Mouse (Mus musculus): ENCODE data around the gene Calr4. TPM values are rescaled to one million over a fixed set of nuclear protein-coding genes. Genes with fewer than 3 reads are reported as not detected.

Calr4 gene
- under 1 TPM in 1 of 2 experiments, not detected in 1; 0.28 TPM for polyA plus RNA-seq (2017; shearing (Covaris generic))

DNA sequence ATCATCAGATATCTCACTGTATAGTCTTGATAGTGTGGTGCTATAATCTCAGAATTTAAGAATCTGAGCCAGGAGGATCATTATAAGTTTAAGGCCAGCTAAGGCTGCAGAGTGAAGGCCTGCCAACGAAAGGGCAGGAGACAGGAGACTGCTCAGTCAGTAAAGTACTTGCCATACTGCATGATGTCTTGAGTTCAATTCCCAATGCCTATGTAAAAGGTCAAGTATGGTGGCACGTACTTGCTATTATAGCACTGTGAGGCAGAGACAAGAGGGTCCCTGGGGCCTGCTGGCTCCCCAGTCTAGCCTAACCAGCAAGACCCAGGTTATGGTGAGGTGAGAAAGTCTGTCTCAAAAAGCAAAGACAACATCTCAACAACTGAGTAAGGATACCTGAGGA is at the start of gene Calr4:
TSS of gene Calr4 (plus strand) at position 301 of the 400 bp plus-strand sequence.

DNA sequence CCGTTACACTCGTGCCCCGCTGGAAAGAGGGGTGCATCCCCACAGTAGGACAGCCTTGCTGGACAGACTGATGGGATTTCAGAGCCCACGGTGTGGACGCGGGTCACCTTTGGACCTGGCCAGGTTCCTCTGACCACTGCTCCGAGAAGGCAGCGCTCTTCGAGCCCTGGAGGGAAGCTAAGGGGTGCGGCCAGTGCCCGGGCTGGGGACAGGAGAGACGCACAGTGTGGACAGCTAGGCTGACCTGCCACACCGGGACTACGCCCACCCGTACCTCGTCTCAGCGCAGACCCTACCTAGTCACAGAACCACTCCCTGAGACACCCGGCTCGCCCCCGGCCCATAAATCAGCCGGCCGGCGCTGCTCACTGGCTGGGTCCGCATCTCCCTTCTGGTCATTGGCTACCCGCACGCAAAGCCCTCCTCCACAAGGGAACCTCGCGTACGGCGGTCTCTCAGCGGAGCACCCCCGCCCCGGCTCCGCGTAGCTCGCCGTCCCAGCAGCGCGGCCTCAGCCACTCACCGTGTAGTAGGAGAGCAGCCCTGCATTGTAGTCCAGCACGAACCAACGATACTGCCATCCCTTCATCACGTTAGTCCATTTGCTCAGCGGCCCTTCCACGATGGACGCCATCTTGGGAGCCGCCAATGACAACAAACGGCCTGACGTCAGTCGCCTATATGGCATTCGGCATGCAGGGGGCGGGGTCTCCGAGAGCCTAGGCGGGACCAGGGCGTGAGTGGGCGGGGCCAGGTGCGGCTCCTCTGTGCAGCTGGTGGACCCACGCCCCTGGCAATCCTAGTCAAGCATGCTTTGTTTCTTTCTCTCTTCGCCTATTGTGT is 32.5 kb upstream of the Calr4 start, which contains the start of gene Osbpl9:
TSS of gene Osbpl9 (minus strand) at position 691 of the 843 bp plus-strand sequence.

DNA sequence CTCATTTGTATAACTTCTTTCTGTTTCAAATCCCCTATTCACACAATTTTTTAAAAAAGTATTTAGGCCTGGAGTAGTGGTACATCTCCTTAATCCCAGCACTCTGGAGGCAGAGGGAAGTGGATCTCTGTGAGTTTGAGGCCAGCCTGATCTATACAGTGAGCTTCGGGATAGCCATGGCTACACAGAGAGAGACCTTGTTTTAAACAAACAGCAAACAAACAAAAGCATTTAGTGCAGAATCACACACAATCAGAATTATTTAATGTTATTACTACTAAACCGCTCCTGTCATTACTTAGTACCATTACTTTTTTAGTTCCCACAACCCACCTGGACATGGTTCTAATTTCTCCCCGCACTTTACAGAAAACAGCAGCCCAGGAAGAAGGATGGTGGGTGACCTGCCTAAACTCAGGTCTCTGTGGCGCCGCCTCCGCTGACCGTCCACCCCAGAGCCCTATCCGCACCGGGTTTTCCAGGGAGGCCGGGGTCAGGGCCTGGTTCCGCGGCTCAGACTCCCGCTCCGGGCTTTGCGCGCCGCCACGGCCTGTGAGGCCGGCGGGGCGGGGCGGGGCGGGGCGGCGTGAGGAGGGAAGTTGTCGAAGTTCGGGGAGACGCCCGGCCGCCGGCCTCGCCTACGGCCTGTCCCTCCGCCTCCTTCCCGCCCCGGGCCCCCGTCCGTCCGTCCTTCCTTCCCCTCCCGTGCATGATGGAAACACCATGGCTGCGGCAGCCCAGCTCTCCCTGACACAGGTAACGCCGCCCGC is 45.6 kb downstream of the Calr4 start, which contains the start of gene Eps15:
TSS of gene Eps15 (plus strand) at position 580 of the 770 bp plus-strand sequence.

Other genes starting within 250 kb of the Calr4 start
- gene Nrd1, start 233.8 kb upstream of the Calr4 start, polyA plus RNA-seq (2017; shearing (Covaris generic)): 10 to 100 TPM; 85.8 to 95.4 TPM
- 100 to 1,000 TPM; 122 to 127 TPM for gene Osbpl9, start 32.2 kb upstream of the Calr4 start, polyA plus RNA-seq (2017; shearing (Covaris generic))
- 100 to 1,000 TPM in 1 of 2 experiments, 10 to 100 TPM in 1; 98.2 to 111 TPM for gene Eps15, start 45.8 kb downstream of the Calr4 start, polyA plus RNA-seq (2017; shearing (Covaris generic))
- gene Ttc39a, start 172.1 kb downstream of the Calr4 start, polyA plus RNA-seq (2017; shearing (Covaris generic)): under 1 TPM; 0.07 to 0.26 TPM